Mouse (Mus musculus): ENCODE data around the gene Gm8890. TPM values are rescaled to one million over a fixed set of nuclear protein-coding genes. Genes with fewer than 3 reads are reported as not detected.
"Not testable (repeated sequence)": the region's sequence is repeated elsewhere in the genome, so short reads cannot be mapped to it uniquely, and the experiment has no call there.

Gene Gm8890
- not detected in 2 replicates for polyA plus RNA-seq (2015; fragmentation: Nextera tagmentation; extraction: Ambion mirVana)

GRCm38 (mm10) chr5:11255733-11256132 is at the start of gene Gm8890:
TSS of gene Gm8890 (plus strand) at chr5:11256033.
- not testable (repeated sequence) for H3K9me3 ChIP-seq (replicated peaks); ATAC-seq (replicated peaks; ENCODE audit: low FRiP score); H3K27ac ChIP-seq; H3K4me3 ChIP-seq (replicated peaks); H3K27me3 ChIP-seq; H3K4me2 ChIP-seq; H3K36me3 ChIP-seq; H3K9ac ChIP-seq; H3K4me1 ChIP-seq
- 70% methylated on average over 1 of the region's 2 CpGs for WGBS

DNA sequence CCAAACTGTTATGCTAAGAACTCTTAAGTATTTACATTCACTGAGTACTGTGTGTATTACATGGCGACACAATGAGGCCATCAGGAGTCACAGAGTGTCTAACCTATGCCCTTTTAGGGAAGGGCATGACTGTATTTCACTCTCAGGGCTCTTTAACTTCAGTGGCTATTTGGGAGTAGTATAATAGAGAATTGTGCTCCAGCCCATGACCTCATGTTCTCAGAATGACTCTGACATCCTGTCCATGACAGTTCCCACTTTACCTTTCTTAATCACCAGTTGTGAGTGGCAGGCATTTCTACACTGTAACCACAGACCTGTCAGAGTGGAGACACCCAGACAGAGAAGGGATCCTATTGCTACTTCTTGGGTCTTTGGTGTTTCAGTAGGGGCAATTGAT is 388 bp downstream of the Gm8890 start:
- H3K9me3 ChIP-seq (replicated peaks); H3K9ac ChIP-seq; H3K4me3 ChIP-seq (replicated peaks); H3K36me3 ChIP-seq; H3K4me2 ChIP-seq; H3K27me3 ChIP-seq; ATAC-seq (replicated peaks; ENCODE audit: low FRiP score); H3K27ac ChIP-seq; H3K4me1 ChIP-seq: not testable (repeated sequence)
- 55% methylated on average over 1 of the region's 1 CpGs for WGBS

Other genes with a start within 250 kb of the Gm8890 start
- not detected in 2 replicates for gene Gm8879, start 128.4 kb upstream of the Gm8890 start, polyA plus RNA-seq (2015; fragmentation: Nextera tagmentation; extraction: Ambion mirVana)
- gene Gm5861, start 73.0 kb upstream of the Gm8890 start, polyA plus RNA-seq (2015; fragmentation: Nextera tagmentation; extraction: Ambion mirVana), result not detected in 2 replicates
- not detected in 2 replicates for gene Speer1, start 85.5 kb downstream of the Gm8890 start, polyA plus RNA-seq (2015; fragmentation: Nextera tagmentation; extraction: Ambion mirVana)
- not detected in 2 replicates for gene Gm8897, start 160.4 kb downstream of the Gm8890 start, polyA plus RNA-seq (2015; fragmentation: Nextera tagmentation; extraction: Ambion mirVana)
- not detected in 2 replicates for gene Gm8906, start 246.7 kb downstream of the Gm8890 start, polyA plus RNA-seq (2015; fragmentation: Nextera tagmentation; extraction: Ambion mirVana)